Mouse (Mus musculus): ENCODE measurements around the gene Paxip1. TPM values are rescaled to one million over a fixed set of nuclear protein-coding genes. Genes with fewer than 3 reads are reported as not detected.

Gene Paxip1
- polyA plus RNA-seq, 1 experiment from 2014 or later: 31.6 TPM

Other genes starting within 250 kb of the Paxip1 start
- gene Htr5a, start 50.5 kb upstream of the Paxip1 start, polyA plus RNA-seq (2016; fragmentation: Nextera tagmentation; extraction: Ambion mirVana): not detected in 2 replicates